16 mouse cellular contexts compared by ENCODE assay signal in genomic region chr11:84255879-84256278, GRCm38 (mm10).
"Had no signal": no experiment of that assay in that cellular context is flagged by ENCODE, and none has a peak within 500 bp of the region (broad histone marks: within the 10 kb centered on the region; RNA-seq: fewer than 3 reads in every experiment).

No protein-coding gene starts in this region.

- H3K27me3 ChIP-seq: neural tube, embryonic 13.5 days; neural tube, embryonic 15.5 days; stomach, embryonic 15.5 days had no signal

- H3K4me1 ChIP-seq: neural tube, embryonic 13.5 days; neural tube, embryonic 15.5 days; stomach, embryonic 15.5 days had no signal

- H3K9me3 ChIP-seq: neural tube, embryonic 13.5 days; neural tube, embryonic 15.5 days; stomach, embryonic 15.5 days had no signal

- DNase-seq: retina, postnatal 1 day; right cerebral cortex, adult 18-20 months; right cerebral cortex, postnatal 14 days; right cerebral cortex, postnatal 25 days; right cerebral cortex, postnatal 4 days; spleen, adult 18-20 months; thymus, adult 18-20 months; thymus, adult 2 months; thymus, postnatal 14 days; thymus, postnatal 25 days; thymus, postnatal 36 days; thymus, postnatal 4 days had no signal

- H3K27ac ChIP-seq: neural tube, embryonic 13.5 days; neural tube, embryonic 15.5 days; stomach, embryonic 15.5 days; stomach, postnatal 0 days had no signal

- H3K4me2 ChIP-seq: neural tube, embryonic 13.5 days; neural tube, embryonic 15.5 days; stomach, embryonic 15.5 days had no signal

- H3K4me3 ChIP-seq: neural tube, embryonic 13.5 days; neural tube, embryonic 15.5 days; stomach, embryonic 15.5 days had no signal

- H3K9ac ChIP-seq: neural tube, embryonic 13.5 days; neural tube, embryonic 15.5 days; stomach, embryonic 15.5 days had no signal
